Mouse (Mus musculus) heart, embryonic 16.5 days (tissue): ENCODE data around the gene Mkrn2. TPM values are rescaled to one million over a fixed set of nuclear protein-coding genes. Genes with fewer than 3 reads are reported as not detected.

Experiments used
- ATAC-seq: fragments of 200-750 bp; cut with Nextera tagmentation; replicated peaks from 2 replicates; pipeline ENCODE4 v1.8.0; 2017; ENCODE audit warnings: moderate number of reproducible peaks; ENCODE audit not compliant: insufficient read depth, low FRiP score; ENCODE audit errors: extremely low read depth
- H3K27ac ChIP-seq: fragments of 300-500 bp; sonication (generic); 2 replicates; pipeline ENCODE4 v1.5.1; 2014; ENCODE audit warnings: mild to moderate bottlenecking, low read length, control low read depth, moderate library complexity
- H3K27me3 ChIP-seq: fragments of 300-500 bp; sonication (generic); 2 replicates; pipeline ENCODE4 v1.6.1; 2014; ENCODE audit warnings: low read length, mixed read lengths; ENCODE audit not compliant: control insufficient read depth, insufficient read depth
- H3K36me3 ChIP-seq: fragments of 300-500 bp; sonication (generic); 2 replicates; pipeline ENCODE4 v1.6.1; 2014; ENCODE audit not compliant: control insufficient read depth, insufficient read depth
- H3K4me1 ChIP-seq: fragments of 300-500 bp; sonication (generic); 2 replicates; pipeline ENCODE4 v1.6.1; 2014; ENCODE audit warnings: low read length, mixed read lengths; ENCODE audit not compliant: control insufficient read depth, insufficient read depth
- H3K4me2 ChIP-seq: fragments of 300-500 bp; sonication (generic); 2 replicates; pipeline ENCODE4 v1.6.1; 2014; ENCODE audit warnings: low read depth, mild to moderate bottlenecking, control low read depth, low read length
- H3K4me3 ChIP-seq: fragments of 300-500 bp; sonication (generic); 2 replicates; pipeline ENCODE4 v1.5.1; 2014; ENCODE audit warnings: mild to moderate bottlenecking, control low read depth, low read length
- H3K9ac ChIP-seq: fragments of 300-500 bp; sonication (generic); 2 replicates; pipeline ENCODE4 v1.6.1; 2014; ENCODE audit warnings: low read length, control low read depth
- H3K9me3 ChIP-seq: fragments of 300-500 bp; sonication (generic); replicated peaks from 2 replicates; pipeline ENCODE4 v1.6.1; 2016; ENCODE audit warnings: low read length; ENCODE audit not compliant: control insufficient read depth
- WGBS: fragments of 180-500 bp; shearing (Covaris S2); extraction: QIAGEN DNeasy Blood & Tissue Kit; methylation state at CpG from one replicate; pipeline ENCODE4 v1.1.7; 2014; 5-methylcytosine and 5-hydroxymethylcytosine counted together
- polyA plus RNA-seq: library from polyadenylated mRNA; unstranded; fragments of >200 nt; fragmentation: Nextera tagmentation; extraction: Ambion mirVana; gene quantifications from 2 replicates; pipeline ENCODE4 v1.2.1, GENCODE M21; 2015

Mkrn2 gene
- polyA plus RNA-seq, 1 experiment from 2014 or later, result 26.2 TPM

DNA sequence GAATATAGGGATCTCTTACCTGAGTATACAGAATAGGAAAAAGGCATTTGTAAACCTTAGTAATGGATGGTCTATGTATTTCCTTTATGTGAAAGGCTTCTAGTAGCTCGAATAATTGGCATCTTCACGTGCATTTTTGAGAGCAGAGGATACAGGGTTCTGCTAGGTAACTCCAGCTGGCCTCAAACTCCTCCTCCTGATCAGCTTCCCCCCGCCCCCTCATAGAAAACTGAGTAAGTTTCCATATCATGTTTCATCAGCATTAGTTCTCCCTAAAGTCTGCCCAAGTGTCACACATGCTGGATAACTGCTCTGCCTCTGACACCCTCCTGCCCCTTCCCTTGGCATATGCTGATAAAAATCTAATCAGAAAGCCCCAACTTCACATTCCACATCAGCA, 20.9 kb upstream of the Mkrn2 start:
- H3K4me2 ChIP-seq, result no peak overlapping the region
- H3K27me3 ChIP-seq, result no peaks in the 10 kb centered on the region
- H3K9me3 ChIP-seq, result peaks cover 3% of the 10 kb centered on the region; the same call in 1 of the 2 replicates
- H3K27ac ChIP-seq, result no peak overlapping the region
- no peaks in the 10 kb centered on the region for H3K4me1 ChIP-seq
- peaks cover 23% of the 10 kb centered on the region for H3K36me3 ChIP-seq
- ATAC-seq, result no peak
- WGBS, result 78% methylated on average over 3 of the region's 3 CpGs
- no peak overlapping the region for H3K4me3 ChIP-seq
- no peak overlapping the region for H3K9ac ChIP-seq

DNA sequence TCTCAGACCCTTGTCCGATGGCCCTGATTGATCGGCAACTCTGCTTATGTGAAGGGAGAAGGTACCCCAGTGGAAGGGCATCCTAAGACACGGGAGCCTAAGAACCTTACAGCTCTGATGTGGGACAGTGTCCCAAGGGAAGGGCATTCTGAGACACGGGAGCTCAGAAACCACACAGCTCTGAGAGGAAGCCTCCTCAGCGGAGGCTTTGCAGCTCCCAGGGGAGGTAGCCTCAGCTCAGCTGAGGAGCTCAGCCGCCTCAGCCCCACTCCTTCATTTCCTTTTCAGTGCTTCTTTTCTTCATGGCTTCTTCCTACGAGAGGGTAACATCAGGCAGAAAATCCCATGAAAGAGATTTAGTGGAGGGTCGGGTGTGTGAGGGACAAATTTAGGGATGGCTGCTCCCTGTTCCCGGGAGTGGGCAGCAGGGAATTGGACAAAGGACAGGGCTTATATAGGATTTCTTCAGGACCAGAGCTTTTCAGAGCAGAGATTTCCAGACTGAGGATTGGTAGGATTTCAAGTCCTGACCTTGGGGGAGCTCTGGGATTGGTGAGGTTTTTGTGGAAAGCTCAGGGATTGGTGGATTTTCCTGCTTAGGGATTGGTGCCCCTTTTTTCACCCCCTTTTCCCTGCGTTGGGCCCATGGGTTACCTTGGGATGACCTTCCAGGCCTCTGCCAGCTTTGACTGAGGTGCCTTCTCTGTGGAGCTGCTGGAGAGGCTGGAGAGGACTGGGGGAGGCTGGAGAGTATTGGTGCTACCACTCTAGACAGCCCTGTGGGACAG, 19.2 kb upstream of the Mkrn2 start:
- Histone ChIP-seq H3K4me2 (no peak overlapping the region), H3K9ac (no peak overlapping the region), H3K27me3 (no peaks in the 10 kb centered on the region), H3K36me3 (peaks cover 10% of the 10 kb centered on the region), H3K9me3 (peaks cover 3% of the 10 kb centered on the region; the same call in 1 of the 2 replicates), H3K4me3 (no peak overlapping the region), H3K27ac (no peak overlapping the region), H3K4me1 (peaks cover 6% of the 10 kb centered on the region; the same call in 1 of the 2 replicates)
- no peak for ATAC-seq
- 83% methylated on average over 10 of the region's 10 CpGs for WGBS

DNA sequence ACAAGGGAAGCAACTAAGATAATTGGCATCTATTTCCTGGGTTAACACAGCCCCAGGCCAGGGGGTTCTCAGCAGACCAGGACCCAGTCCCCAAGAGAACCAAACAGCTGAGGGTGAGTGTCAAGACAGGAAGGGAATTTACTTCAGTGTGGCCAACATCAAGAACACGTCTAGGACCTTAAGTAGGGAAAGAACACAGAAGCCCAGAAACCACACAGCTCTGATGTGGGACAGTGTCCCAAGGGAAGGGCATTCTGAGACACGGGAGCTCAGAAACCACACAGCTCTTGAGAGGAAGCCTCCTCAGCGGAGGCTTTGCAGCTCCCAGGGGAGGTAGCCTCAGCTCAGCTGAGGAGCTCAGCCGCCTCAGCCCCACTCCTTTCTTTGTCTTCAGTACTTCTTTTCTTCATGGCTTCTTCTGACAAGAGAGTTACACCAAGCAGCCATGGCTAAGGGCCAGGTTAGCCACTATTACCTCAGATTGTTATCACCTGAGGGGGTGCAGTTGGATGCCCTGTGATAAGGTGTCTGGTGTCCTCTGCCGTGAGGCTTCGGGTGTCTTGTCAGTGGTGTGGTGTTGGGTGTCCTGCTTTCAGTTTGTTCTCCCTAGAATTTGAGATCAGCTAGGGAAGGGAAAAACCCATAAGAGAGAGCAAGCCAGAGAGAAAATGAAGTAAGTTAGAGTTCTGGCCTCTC, 18.1 kb upstream of the Mkrn2 start:
- Histone ChIP-seq H3K9ac (no peak overlapping the region), H3K4me2 (no peak overlapping the region), H3K27ac (no peak overlapping the region), H3K27me3 (no peaks in the 10 kb centered on the region), H3K4me1 (peaks cover 6% of the 10 kb centered on the region; the same call in 1 of the 2 replicates), H3K36me3 (peaks cover 5% of the 10 kb centered on the region), H3K9me3 (peaks cover 3% of the 10 kb centered on the region; the same call in 1 of the 2 replicates), H3K4me3 (no peak overlapping the region)
- 71% methylated on average over 6 of the region's 6 CpGs for WGBS
- ATAC-seq, result no peak

DNA sequence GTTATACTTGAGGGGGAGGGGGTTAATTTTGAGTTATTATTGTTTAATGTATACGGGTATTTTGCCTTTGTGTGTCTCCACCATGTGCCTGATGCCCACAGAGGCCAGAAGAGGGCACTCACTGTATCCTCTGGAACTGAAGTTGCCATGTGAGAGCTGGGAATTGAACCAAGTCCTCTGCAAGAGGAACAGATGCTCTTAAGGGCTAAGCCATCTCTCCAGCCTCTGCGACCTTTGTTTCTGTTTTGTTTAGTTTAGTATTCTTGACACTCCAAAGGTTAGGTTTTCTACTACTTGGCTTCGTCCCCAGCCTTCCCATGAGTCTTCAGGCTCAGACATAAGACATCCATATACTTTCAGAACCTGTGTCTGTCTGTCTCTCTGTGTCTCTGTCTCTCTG, 17.5 kb upstream of the Mkrn2 start:
- ATAC-seq, result no peak
- peaks cover 6% of the 10 kb centered on the region; the same call in 1 of the 2 replicates for H3K4me1 ChIP-seq
- no peak overlapping the region for H3K9ac ChIP-seq
- H3K9me3 ChIP-seq, result peaks cover 3% of the 10 kb centered on the region; the same call in 1 of the 2 replicates
- WGBS, result 73% methylated on average over 3 of the region's 3 CpGs
- no peaks in the 10 kb centered on the region for H3K27me3 ChIP-seq
- peaks cover 5% of the 10 kb centered on the region for H3K36me3 ChIP-seq
- H3K27ac ChIP-seq, result no peak overlapping the region
- H3K4me3 ChIP-seq, result no peak overlapping the region
- H3K4me2 ChIP-seq, result no peak overlapping the region

DNA sequence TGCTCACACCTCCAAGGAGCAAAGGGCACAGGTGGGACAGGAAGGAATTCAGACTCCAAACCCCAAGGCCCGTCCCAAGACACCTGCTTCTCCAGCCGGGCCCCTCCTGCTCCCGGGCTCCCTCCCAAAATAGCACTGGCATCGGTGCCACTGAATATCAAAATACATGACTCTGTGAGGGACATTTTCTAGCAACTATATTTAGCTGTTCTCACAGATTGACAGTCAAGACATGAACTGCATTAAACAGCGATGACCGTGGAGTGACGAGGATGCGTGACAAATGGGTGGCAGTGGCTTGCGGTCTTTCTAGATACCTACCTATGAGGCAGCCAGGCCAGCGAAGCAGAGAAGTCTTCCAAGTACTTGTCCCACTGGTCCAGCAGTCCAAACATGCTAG, 15.4 kb upstream of the Mkrn2 start:
- WGBS, result 42% methylated on average over 10 of the region's 10 CpGs
- Histone ChIP-seq H3K4me3 (peak overlapping the region; percentile 12; the same call in 1 of the 2 replicates), H3K36me3 (peaks cover 5% of the 10 kb centered on the region), H3K9me3 (peaks cover 3% of the 10 kb centered on the region; the same call in 1 of the 2 replicates), H3K27ac (peak overlapping the region; percentile 69), H3K4me1 (peaks cover 6% of the 10 kb centered on the region; the same call in 1 of the 2 replicates), H3K9ac (0 out of 2 replicates have a peak overlapping the region, but pooled peaks have one; percentile 25), H3K4me2 (peak overlapping the region; percentile 53), H3K27me3 (no peaks in the 10 kb centered on the region)
- no peak; the same call in 1 of the 2 replicates for ATAC-seq

DNA sequence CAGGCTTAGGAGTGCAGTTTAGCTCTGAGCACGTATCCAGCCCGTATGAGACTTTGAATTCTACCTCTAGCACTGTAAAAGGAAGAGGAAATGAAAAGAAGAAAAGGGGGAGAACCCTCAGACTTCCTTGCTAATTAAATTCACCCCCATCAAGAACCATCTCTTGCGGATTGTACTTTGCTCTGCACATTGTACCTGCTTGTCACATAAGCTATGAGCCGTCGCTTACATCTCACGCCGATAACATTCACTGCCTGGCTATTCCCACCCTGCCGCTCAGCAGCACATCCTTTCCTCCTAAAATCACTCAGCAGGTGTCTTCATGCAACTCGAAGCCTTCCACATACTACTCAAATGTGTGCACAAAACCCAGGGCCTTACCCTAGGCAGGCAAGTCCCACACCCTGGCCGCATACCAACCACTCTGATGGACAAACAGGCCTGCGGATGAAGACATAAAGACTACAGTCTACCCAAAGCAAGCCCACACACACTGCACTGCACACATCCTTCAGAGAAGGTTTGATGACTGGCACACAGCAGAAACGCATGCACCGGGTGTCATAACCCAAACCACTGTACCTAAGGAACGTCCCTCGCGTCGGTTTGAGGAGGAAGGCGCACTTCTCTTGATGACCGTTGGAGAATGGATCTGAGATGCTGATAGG, 9.9 kb upstream of the Mkrn2 start:
- Histone ChIP-seq H3K4me3 (no peak overlapping the region), H3K4me2 (no peak overlapping the region), H3K27ac (no peak overlapping the region), H3K9me3 (no peaks in the 10 kb centered on the region), H3K36me3 (no peaks in the 10 kb centered on the region), H3K27me3 (no peaks in the 10 kb centered on the region), H3K4me1 (no peaks in the 10 kb centered on the region), H3K9ac (no peak overlapping the region)
- ATAC-seq, result no peak
- WGBS, result 79% methylated on average over 19 of the region's 19 CpGs

DNA sequence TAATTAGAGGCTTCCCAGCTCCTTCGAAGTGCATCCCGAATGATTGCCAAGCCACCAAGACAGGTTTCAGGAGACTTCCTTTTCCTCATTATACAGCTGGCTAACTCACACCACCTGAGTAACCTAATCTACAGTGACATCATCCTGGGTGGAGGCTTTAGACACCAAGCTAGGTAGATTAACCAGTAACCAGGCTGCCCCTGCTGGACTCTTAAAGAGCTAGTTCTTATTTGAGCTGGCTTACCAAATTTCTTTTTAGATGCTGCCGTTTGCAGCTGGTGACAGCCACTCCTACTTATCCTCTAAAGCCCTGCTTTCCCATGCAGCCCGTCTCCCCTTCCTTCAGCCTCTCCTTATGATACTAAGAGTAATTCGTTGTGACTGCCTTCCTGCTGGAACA, 9.2 kb upstream of the Mkrn2 start, which contains the start of gene Mkrn2os:
Gene Mkrn2os, minus strand, starts transcription at position 119 of the 400 bp plus-strand sequence.
- Histone ChIP-seq H3K4me3 (no peak within 1 kb of the TSS), H3K27ac (no peak within 1 kb of the TSS), H3K9ac (no peak within 1 kb of the TSS), H3K27me3 (no peaks in the 10 kb centered on the region), H3K36me3 (no peaks in the 10 kb centered on the region), H3K9me3 (no peaks in the 10 kb centered on the region), H3K4me1 (no peaks in the 10 kb centered on the region), H3K4me2 (no peak within 1 kb of the TSS)
- 44% methylated on average over 5 of the region's 5 CpGs for WGBS
- no peak for ATAC-seq

DNA sequence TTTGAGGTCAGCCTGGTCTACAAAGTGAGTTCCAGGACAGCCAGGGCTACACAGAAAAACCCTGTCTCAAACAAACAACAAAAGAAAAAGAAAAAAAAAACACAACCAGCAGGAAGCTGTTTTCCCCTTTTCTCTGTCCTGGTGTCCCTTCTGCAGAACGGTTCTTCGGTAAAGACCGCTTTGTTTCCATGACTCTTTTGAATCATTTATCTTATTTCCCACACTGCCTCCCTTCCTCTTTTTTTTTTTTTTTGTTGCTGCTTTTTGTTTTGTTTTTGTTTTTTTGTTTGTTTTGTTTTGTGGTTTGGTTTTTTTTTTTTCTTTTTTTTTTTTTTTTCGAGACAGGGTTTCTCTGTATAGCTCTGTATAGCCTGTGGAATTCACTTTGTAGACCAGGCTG, 8.4 kb upstream of the Mkrn2 start:
- Histone ChIP-seq H3K4me1 (no peaks in the 10 kb centered on the region), H3K36me3 (no peaks in the 10 kb centered on the region), H3K9me3 (no peaks in the 10 kb centered on the region), H3K27ac (no peak overlapping the region), H3K27me3 (no peaks in the 10 kb centered on the region), H3K9ac (no peak overlapping the region), H3K4me3 (no peak overlapping the region), H3K4me2 (no peak overlapping the region)
- WGBS, result 74% methylated on average over 4 of the region's 4 CpGs
- ATAC-seq, result no peak
